Mouse (Mus musculus) thymus, postnatal 14 days (tissue): ENCODE data around the gene Olfml2b.

Experiments used
- DNase-seq: peaks from one replicate; pipeline ENCODE4 v3.0.0; 2021

Gene Olfml2b

GRCm38 (mm10) chr1:170647381-170647780 is 3.0 kb downstream of the Olfml2b start:
- DNase-seq, result no peak

GRCm38 (mm10) chr1:170647971-170648514 is 3.7 kb downstream of the Olfml2b start:
- no peak for DNase-seq

- DNase-seq, result no peak
Observed at GRCm38 (mm10) chr1:170651046-170651723, 6.9 kb downstream of the Olfml2b start.

GRCm38 (mm10) chr1:170651989-170652740 is 7.8 kb downstream of the Olfml2b start:
- no peak for DNase-seq

GRCm38 (mm10) chr1:170655280-170655917 is 11.1 kb downstream of the Olfml2b start:
- no peak for DNase-seq

- DNase-seq, result no peak
Observed at GRCm38 (mm10) chr1:170656518-170657227, 12.3 kb downstream of the Olfml2b start.

- no peak for DNase-seq
Observed at GRCm38 (mm10) chr1:170657228-170657521, 12.8 kb downstream of the Olfml2b start.

- no peak for DNase-seq
Observed at GRCm38 (mm10) chr1:170657643-170658314, 13.4 kb downstream of the Olfml2b start.

- no peak for DNase-seq
Observed at GRCm38 (mm10) chr1:170659260-170659659, 14.9 kb downstream of the Olfml2b start.

- DNase-seq, result no peak
Observed at GRCm38 (mm10) chr1:170664620-170665185, 20.4 kb downstream of the Olfml2b start.

GRCm38 (mm10) chr1:170665200-170665599 is 20.9 kb downstream of the Olfml2b start:
- DNase-seq, result no peak

GRCm38 (mm10) chr1:170674184-170674775 is 29.9 kb downstream of the Olfml2b start:
- DNase-seq, result no peak

- no peak for DNase-seq
Observed at GRCm38 (mm10) chr1:170677681-170678080, 33.3 kb downstream of the Olfml2b start.

- no peak for DNase-seq
Observed at GRCm38 (mm10) chr1:170678861-170679260, 34.5 kb downstream of the Olfml2b start.

- no peak for DNase-seq
Observed at GRCm38 (mm10) chr1:170679624-170680023, 35.3 kb downstream of the Olfml2b start.

- DNase-seq, result no peak
Observed at GRCm38 (mm10) chr1:170683863-170684262, 39.5 kb downstream of the Olfml2b start.

- no peak for DNase-seq
Observed at GRCm38 (mm10) chr1:170689773-170690172, 45.4 kb downstream of the Olfml2b start.

GRCm38 (mm10) chr1:170691301-170691700 is 47.0 kb downstream of the Olfml2b start:
- no peak for DNase-seq

- no peak for DNase-seq
Observed at GRCm38 (mm10) chr1:170694821-170695291, 50.5 kb downstream of the Olfml2b start.

- DNase-seq, result no peak
Observed at GRCm38 (mm10) chr1:170695326-170695725, 51.0 kb downstream of the Olfml2b start.

GRCm38 (mm10) chr1:170696996-170697395 is 52.7 kb downstream of the Olfml2b start:
- no peak for DNase-seq
